Mouse (Mus musculus): ENCODE measurements at regions not wholly inside any gene's neighbourhood (a gene's known extent, or its start where the extent isn't known, plus 50 kb on each side); places are given as distances from the start of the nearest gene placed in this dataset.
"Not testable (repeated sequence)": the region's sequence is repeated elsewhere in the genome, so short reads cannot be mapped to it uniquely, and the experiment has no call there.

- no peaks in the 10 kb centered on the region for H3K36me3 ChIP-seq (ENCODE audit: insufficient read depth, low read length)
- 86% methylated on average over 1 of the region's 1 CpGs for WGBS
- no peaks in the 10 kb centered on the region for H3K4me1 ChIP-seq (ENCODE audit: insufficient read depth, low read depth, low read length)
- no peak overlapping the region for H3K9ac ChIP-seq (replicated peaks; ENCODE audit: low read depth)
- H3K4me3 ChIP-seq (ENCODE audit: low read depth, low read length): no peak overlapping the region
- H3K9me3 ChIP-seq (ENCODE audit: low read length): no peaks in the 10 kb centered on the region
- DNase-seq (ENCODE audit: low spot score): no peak
- no peak overlapping the region for H3K27ac ChIP-seq (ENCODE audit: low read length)
- no peak for ATAC-seq
- TF ChIP-seq EP300 (IDR thresholded peaks at IDR 0.05): no peak
- no peaks in the 10 kb centered on the region for H3K27me3 ChIP-seq (replicated peaks; ENCODE audit: insufficient read depth, low read length)
- no peak overlapping the region for H3K4me2 ChIP-seq (replicated peaks; ENCODE audit: low read depth, low read length)
These were observed 121.6 kb upstream of the Cpsf6 start for GRCm38 (mm10) chr10:117501426-117501825.

- 84% methylated on average over 5 of the region's 5 CpGs for WGBS
- H3K4me3 ChIP-seq (ENCODE audit: low read depth, low read length): no peak overlapping the region
- H3K4me2 ChIP-seq (replicated peaks; ENCODE audit: low read depth, low read length): no peak overlapping the region
- H3K27me3 ChIP-seq (replicated peaks; ENCODE audit: insufficient read depth, low read length): no peaks in the 10 kb centered on the region
- H3K4me1 ChIP-seq (ENCODE audit: insufficient read depth, low read depth, low read length): no peaks in the 10 kb centered on the region
- no peak for TF ChIP-seq CTCF (IDR thresholded peaks at IDR 0.05)
- no peak for TF ChIP-seq EP300 (IDR thresholded peaks at IDR 0.05)
- no peak overlapping the region for H3K9ac ChIP-seq (replicated peaks; ENCODE audit: low read depth)
- DNase-seq (ENCODE audit: low spot score) (no peak), ATAC-seq (no peak)
- H3K36me3 ChIP-seq (ENCODE audit: insufficient read depth, low read length): no peaks in the 10 kb centered on the region
- no peaks in the 10 kb centered on the region for H3K9me3 ChIP-seq (ENCODE audit: low read length)
- H3K27ac ChIP-seq (ENCODE audit: low read length): no peak overlapping the region
These were observed 120.8 kb upstream of the Cpsf6 start for GRCm38 (mm10) chr10:117500457-117501108.

- no peak for ATAC-seq
- WGBS: 77% methylated on average over 6 of the region's 6 CpGs
These were observed 120.1 kb upstream of the Cpsf6 start for GRCm38 (mm10) chr10:117499864-117500453.

GRCm38 (mm10) chr10:117499177-117499863 is 119.5 kb upstream of the Cpsf6 start:
- Histone ChIP-seq H3K4me2 (replicated peaks; ENCODE audit: low read depth, low read length) (no peak overlapping the region), H3K27me3 (replicated peaks; ENCODE audit: insufficient read depth, low read length) (no peaks in the 10 kb centered on the region), H3K27ac (ENCODE audit: low read length) (no peak overlapping the region), H3K4me3 (ENCODE audit: low read depth, low read length) (no peak overlapping the region), H3K9ac (replicated peaks; ENCODE audit: low read depth) (no peak overlapping the region), H3K9me3 (ENCODE audit: low read length) (no peaks in the 10 kb centered on the region), H3K4me1 (ENCODE audit: insufficient read depth, low read depth, low read length) (no peaks in the 10 kb centered on the region; the same call in 1 of the 2 replicates), H3K36me3 (ENCODE audit: insufficient read depth, low read length) (no peaks in the 10 kb centered on the region)
- 81% methylated on average over 8 of the region's 8 CpGs for WGBS
- DNase-seq (ENCODE audit: low spot score) (no peak), ATAC-seq (no peak)
- TF ChIP-seq CTCF (IDR thresholded peaks at IDR 0.05) (no peak), EP300 (IDR thresholded peaks at IDR 0.05) (no peak)

More at GRCm38 (mm10) chr10:117499864-117500453, 120.1 kb upstream of the Cpsf6 start:
- H3K27ac ChIP-seq (ENCODE audit: low read length): no peak overlapping the region
- TF ChIP-seq EP300 (IDR thresholded peaks at IDR 0.05) (no peak), CTCF (IDR thresholded peaks at IDR 0.05) (no peak)
- H3K9ac ChIP-seq (replicated peaks; ENCODE audit: low read depth): no peak overlapping the region
- no peaks in the 10 kb centered on the region for H3K9me3 ChIP-seq (ENCODE audit: low read length)
- H3K4me2 ChIP-seq (replicated peaks; ENCODE audit: low read depth, low read length): no peak overlapping the region
- no peak overlapping the region for H3K4me3 ChIP-seq (ENCODE audit: low read depth, low read length)
- no peak for DNase-seq (ENCODE audit: low spot score)
- H3K4me1 ChIP-seq (ENCODE audit: insufficient read depth, low read depth, low read length): no peaks in the 10 kb centered on the region
- H3K27me3 ChIP-seq (replicated peaks; ENCODE audit: insufficient read depth, low read length): no peaks in the 10 kb centered on the region
- no peaks in the 10 kb centered on the region for H3K36me3 ChIP-seq (ENCODE audit: insufficient read depth, low read length)

GRCm38 (mm10) chr10:117498497-117498896 is 118.7 kb upstream of the Cpsf6 start:
- no peaks in the 10 kb centered on the region for H3K9me3 ChIP-seq (ENCODE audit: low read length)
- no peak overlapping the region for H3K4me3 ChIP-seq (ENCODE audit: low read depth, low read length)
- no peaks in the 10 kb centered on the region for H3K36me3 ChIP-seq (ENCODE audit: insufficient read depth, low read length)
- WGBS: 55% methylated on average over 6 of the region's 6 CpGs
- no peak overlapping the region for H3K4me2 ChIP-seq (replicated peaks; ENCODE audit: low read depth, low read length)
- DNase-seq (ENCODE audit: low spot score) (no peak), ATAC-seq (no peak)
- no peaks in the 10 kb centered on the region; the same call in 1 of the 2 replicates for H3K4me1 ChIP-seq (ENCODE audit: insufficient read depth, low read depth, low read length)
- TF ChIP-seq CTCF (IDR thresholded peaks at IDR 0.05): no peak
- H3K27me3 ChIP-seq (replicated peaks; ENCODE audit: insufficient read depth, low read length): no peaks in the 10 kb centered on the region
- no peak overlapping the region for H3K9ac ChIP-seq (replicated peaks; ENCODE audit: low read depth)
- H3K27ac ChIP-seq (ENCODE audit: low read length): no peak overlapping the region

- WGBS: 57% methylated on average over 16 of the region's 16 CpGs
- Histone ChIP-seq H3K36me3 (ENCODE audit: insufficient read depth, low read length) (no peaks in the 10 kb centered on the region), H3K4me2 (replicated peaks; ENCODE audit: low read depth, low read length) (no peak overlapping the region), H3K9me3 (ENCODE audit: low read length) (no peaks in the 10 kb centered on the region), H3K4me1 (ENCODE audit: insufficient read depth, low read depth, low read length) (no peaks in the 10 kb centered on the region; the same call in 1 of the 2 replicates), H3K27me3 (replicated peaks; ENCODE audit: insufficient read depth, low read length) (no peaks in the 10 kb centered on the region), H3K9ac (replicated peaks; ENCODE audit: low read depth) (no peak overlapping the region), H3K27ac (ENCODE audit: low read length) (no peak overlapping the region), H3K4me3 (ENCODE audit: low read depth, low read length) (no peak overlapping the region)
- DNase-seq (ENCODE audit: low spot score) (no peak), ATAC-seq (no peak)
- no peak for TF ChIP-seq EP300 (IDR thresholded peaks at IDR 0.05)
- TF ChIP-seq CTCF (IDR thresholded peaks at IDR 0.05): no peak
These were observed 117.9 kb upstream of the Cpsf6 start for GRCm38 (mm10) chr10:117497565-117498256.

- not testable (repeated sequence) for H3K4me3 ChIP-seq (ENCODE audit: low read depth, low read length)
- 81% methylated on average over 1 of the region's 1 CpGs for WGBS
These were observed 117.3 kb upstream of the Cpsf6 start for GRCm38 (mm10) chr10:117497082-117497481.

More at GRCm38 (mm10) chr10:117497082-117497481, 117.3 kb upstream of the Cpsf6 start:
- H3K4me2 ChIP-seq (replicated peaks; ENCODE audit: low read depth, low read length); H3K4me1 ChIP-seq (ENCODE audit: insufficient read depth, low read depth, low read length); DNase-seq (ENCODE audit: low spot score); ATAC-seq; H3K27ac ChIP-seq (ENCODE audit: low read length); H3K9ac ChIP-seq (replicated peaks; ENCODE audit: low read depth); H3K36me3 ChIP-seq (ENCODE audit: insufficient read depth, low read length); H3K27me3 ChIP-seq (replicated peaks; ENCODE audit: insufficient read depth, low read length); H3K9me3 ChIP-seq (ENCODE audit: low read length): not testable (repeated sequence)

Data from lung, postnatal 0 days (tissue).